Mouse (Mus musculus) lung, embryonic 16.5 days (tissue): ENCODE results near the gene Vmn1r207-ps. TPM values are rescaled to one million over a fixed set of nuclear protein-coding genes. Genes with fewer than 3 reads are reported as not detected.
"Not testable (repeated sequence)": the region's sequence is repeated elsewhere in the genome, so short reads cannot be mapped to it uniquely, and the experiment has no call there.

Experiments used
- ATAC-seq: fragments of 200-750 bp; cut with Nextera tagmentation; 2 replicates; pipeline ENCODE4 v1.8.0; 2017; ENCODE audit warnings: low read depth, mild to moderate bottlenecking, moderate library complexity
- H3K27ac ChIP-seq: fragments of 300-500 bp; sonication (generic); 2 replicates; pipeline ENCODE4 v1.5.1; 2014; ENCODE audit warnings: mild to moderate bottlenecking, control low read depth, low read length
- H3K27me3 ChIP-seq: fragments of 300-500 bp; sonication (generic); 2 replicates; pipeline ENCODE4 v1.6.1; 2014; ENCODE audit warnings: low read depth, low read length, mixed read lengths; ENCODE audit not compliant: control insufficient read depth, insufficient read depth
- H3K36me3 ChIP-seq: fragments of 300-500 bp; sonication (generic); 2 replicates; pipeline ENCODE4 v1.6.1; 2014; ENCODE audit warnings: low read length; ENCODE audit not compliant: control insufficient read depth, insufficient read depth
- H3K4me1 ChIP-seq: fragments of 300-500 bp; sonication (generic); replicated peaks from 2 replicates; pipeline ENCODE4 v1.6.1; 2014; ENCODE audit warnings: low read length, mixed read lengths; ENCODE audit not compliant: control insufficient read depth, insufficient read depth
- H3K4me2 ChIP-seq: fragments of 300-500 bp; sonication (generic); 2 replicates; pipeline ENCODE4 v1.6.1; 2014; ENCODE audit warnings: low read depth, low read length, control low read depth
- H3K4me3 ChIP-seq: fragments of 300-500 bp; sonication (generic); 2 replicates; pipeline ENCODE4 v1.5.1; 2014; ENCODE audit warnings: mild to moderate bottlenecking, low read length, control low read depth
- H3K9ac ChIP-seq: fragments of 300-500 bp; sonication (generic); 2 replicates; pipeline ENCODE4 v1.6.1; 2014; ENCODE audit warnings: low read length, control low read depth
- H3K9me3 ChIP-seq: fragments of 300-500 bp; sonication (generic); 2 replicates; pipeline ENCODE4 v1.6.1; 2016; ENCODE audit warnings: low read length; ENCODE audit not compliant: control insufficient read depth
- WGBS: fragments of 180-500 bp; shearing (Covaris S2); extraction: QIAGEN DNeasy Blood & Tissue Kit; methylation state at CpG from one replicate; pipeline ENCODE4 v1.1.7; 2014; 5-methylcytosine and 5-hydroxymethylcytosine counted together
- polyA plus RNA-seq: library from polyadenylated mRNA; unstranded; fragments of >200 nt; fragmentation: Nextera tagmentation; extraction: Ambion mirVana; gene quantifications from 2 replicates; pipeline ENCODE4 v1.2.1, GENCODE M21; 2015

The Vmn1r207-ps gene
- not detected in 2 replicates for polyA plus RNA-seq

- not testable (repeated sequence) for H3K27me3 ChIP-seq, H3K9ac ChIP-seq
Observed at GRCm38 (mm10) chr13:22729529-22729928, at the start of gene Vmn1r207-ps. Gene Vmn1r207-ps, minus strand, starts transcription at chr13:22729629.

GRCm38 (mm10) chr13:22777300-22777699, 47.9 kb upstream of the Vmn1r207-ps start, which contains the start of gene Vmn1r208:
Gene Vmn1r208, minus strand, starts transcription at chr13:22777400.
- not testable (repeated sequence) for H3K9ac ChIP-seq, H3K36me3 ChIP-seq, H3K27ac ChIP-seq, H3K27me3 ChIP-seq, H3K4me1 ChIP-seq, H3K4me2 ChIP-seq, ATAC-seq, H3K4me3 ChIP-seq, H3K9me3 ChIP-seq
- WGBS: no CpG with 5 or more reads among the region's 7 CpGs

More at GRCm38 (mm10) chr13:22729529-22729928, at the start of gene Vmn1r207-ps:
- not testable (repeated sequence) for H3K4me2 ChIP-seq, H3K27ac ChIP-seq, H3K4me1 ChIP-seq, ATAC-seq, H3K9me3 ChIP-seq, H3K4me3 ChIP-seq, H3K36me3 ChIP-seq

- ATAC-seq, H3K4me3 ChIP-seq, H3K4me1 ChIP-seq, H3K9me3 ChIP-seq, H3K27ac ChIP-seq, H3K9ac ChIP-seq, H3K27me3 ChIP-seq, H3K4me2 ChIP-seq, H3K36me3 ChIP-seq: not testable (repeated sequence)
- WGBS: 93% methylated on average over 1 of the region's 2 CpGs
Observed at GRCm38 (mm10) chr13:22771592-22771991, 42.2 kb upstream of the Vmn1r207-ps start.

GRCm38 (mm10) chr13:22747524-22747923, 18.1 kb upstream of the Vmn1r207-ps start:
- H3K4me1 ChIP-seq: no peaks in the 10 kb centered on the region
- H3K27me3 ChIP-seq: no peaks in the 10 kb centered on the region
- H3K9me3 ChIP-seq: no peaks in the 10 kb centered on the region
- H3K9ac ChIP-seq: no peak overlapping the region
- no peak overlapping the region for H3K4me2 ChIP-seq
- H3K27ac ChIP-seq: no peak overlapping the region
- no peaks in the 10 kb centered on the region for H3K36me3 ChIP-seq
- no peak overlapping the region for H3K4me3 ChIP-seq
- ATAC-seq: no peak

GRCm38 (mm10) chr13:22706947-22707346, 22.5 kb downstream of the Vmn1r207-ps start:
- H3K27ac ChIP-seq, H3K36me3 ChIP-seq, H3K4me2 ChIP-seq, H3K4me1 ChIP-seq, H3K4me3 ChIP-seq, H3K9ac ChIP-seq, ATAC-seq, H3K27me3 ChIP-seq, H3K9me3 ChIP-seq: not testable (repeated sequence)

GRCm38 (mm10) chr13:22702951-22703350, 26.5 kb downstream of the Vmn1r207-ps start:
- H3K4me2 ChIP-seq, H3K9ac ChIP-seq, H3K9me3 ChIP-seq, H3K4me3 ChIP-seq, H3K36me3 ChIP-seq, ATAC-seq, H3K27ac ChIP-seq, H3K4me1 ChIP-seq, H3K27me3 ChIP-seq: not testable (repeated sequence)
- 46% methylated on average over 2 of the region's 2 CpGs for WGBS

Other genes with a start within 250 kb of the Vmn1r207-ps start
- gene Vmn1r202, start 224.2 kb downstream of the Vmn1r207-ps start, polyA plus RNA-seq: not detected in 2 replicates
- gene Vmn1r203, start 211.5 kb downstream of the Vmn1r207-ps start, polyA plus RNA-seq: not detected in 2 replicates
- not detected in 2 replicates for gene Vmn1r204, start 176.4 kb downstream of the Vmn1r207-ps start, polyA plus RNA-seq
- not detected in 2 replicates for gene Vmn1r205, start 136.6 kb downstream of the Vmn1r207-ps start, polyA plus RNA-seq
- not detected in 2 replicates for gene Vmn1r206, start 105.4 kb downstream of the Vmn1r207-ps start, polyA plus RNA-seq
- gene Vmn1r208, start 47.8 kb upstream of the Vmn1r207-ps start, polyA plus RNA-seq: not detected in 2 replicates
- not detected in 2 replicates for gene Vmn1r209, start 80.1 kb upstream of the Vmn1r207-ps start, polyA plus RNA-seq
- gene Vmn1r210, start 101.7 kb upstream of the Vmn1r207-ps start, polyA plus RNA-seq: not detected in 2 replicates
- gene Vmn1r211, start 127.9 kb upstream of the Vmn1r207-ps start, polyA plus RNA-seq: not detected in 2 replicates
- gene Vmn1r212, start 154.6 kb upstream of the Vmn1r207-ps start, polyA plus RNA-seq: not detected in 2 replicates